Mouse (Mus musculus) embryonic facial prominence, embryonic 14.5 days (tissue): ENCODE data around the gene Itgad. TPM values are rescaled to one million over a fixed set of nuclear protein-coding genes. Genes with fewer than 3 reads are reported as not detected.

Experiments
- ATAC-seq: fragments of 200-750 bp; cut with Nextera tagmentation; 2 replicates; pipeline ENCODE4 v1.8.0; 2017; ENCODE audit warnings: low read depth, moderate number of reproducible peaks, moderate TSS enrichment
- DNase-seq: peaks from one replicate; pipeline ENCODE4 v3.0.0-alpha.2; 2015; ENCODE audit warnings: low spot score
- H3K27ac ChIP-seq: fragments of 300-500 bp; sonication (generic); replicated peaks from 2 replicates; pipeline ENCODE4 v1.5.1; 2014; ENCODE audit warnings: low read depth, mild to moderate bottlenecking, low read length, moderate library complexity
- H3K27me3 ChIP-seq: fragments of 300-500 bp; sonication (generic); replicated peaks from 2 replicates; pipeline ENCODE4 v1.6.1; 2014; ENCODE audit warnings: low read length; ENCODE audit not compliant: control insufficient read depth, insufficient read depth
- H3K36me3 ChIP-seq: fragments of 300-500 bp; sonication (generic); 2 replicates; pipeline ENCODE4 v1.6.1; 2014; ENCODE audit warnings: low read length, mixed read lengths; ENCODE audit not compliant: control insufficient read depth, insufficient read depth
- H3K4me1 ChIP-seq: fragments of 300-500 bp; sonication (generic); 2 replicates; pipeline ENCODE4 v1.6.1; 2014; ENCODE audit warnings: antibody characterized with exemption, low read length; ENCODE audit not compliant: control insufficient read depth, insufficient read depth
- H3K4me2 ChIP-seq: fragments of 300-500 bp; sonication (generic); 2 replicates; pipeline ENCODE4 v1.6.1; 2014; ENCODE audit warnings: low read depth, mild to moderate bottlenecking, low read length, moderate library complexity, mixed read lengths
- H3K4me3 ChIP-seq: fragments of 300-500 bp; sonication (generic); 2 replicates; pipeline ENCODE4 v1.5.1; 2014; ENCODE audit warnings: low read depth, mild to moderate bottlenecking, low read length
- H3K9ac ChIP-seq: fragments of 300-500 bp; sonication (generic); 2 replicates; pipeline ENCODE4 v1.6.1; 2014; ENCODE audit warnings: low read depth, mild to moderate bottlenecking, low read length, moderate library complexity, mixed read lengths
- H3K9me3 ChIP-seq: fragments of 300-500 bp; sonication (generic); 2 replicates; pipeline ENCODE4 v1.6.1; 2016; ENCODE audit warnings: low read length; ENCODE audit not compliant: control insufficient read depth
- WGBS: fragments of 180-500 bp; shearing (Covaris S2); extraction: QIAGEN DNeasy Blood & Tissue Kit; methylation state at CpG from one replicate; pipeline ENCODE4 v1.1.7; 2014; 5-methylcytosine and 5-hydroxymethylcytosine counted together
- polyA plus RNA-seq: library from polyadenylated mRNA; unstranded; fragments of >200 nt; fragmentation: Nextera tagmentation; extraction: Ambion mirVana; gene quantifications from 2 replicates; pipeline ENCODE4 v1.2.1, GENCODE M21; 2014

Itgad gene
- not detected in 2 replicates for polyA plus RNA-seq

GRCm38 (mm10) chr7:128154076-128154475, at the start of gene Itgad:
Itgad (plus strand) TSS chr7:128154376.
- H3K4me1 ChIP-seq, result no peaks in the 10 kb centered on the region
- H3K27me3 ChIP-seq, result no peaks in the 10 kb centered on the region
- no peak for ATAC-seq

DNA sequence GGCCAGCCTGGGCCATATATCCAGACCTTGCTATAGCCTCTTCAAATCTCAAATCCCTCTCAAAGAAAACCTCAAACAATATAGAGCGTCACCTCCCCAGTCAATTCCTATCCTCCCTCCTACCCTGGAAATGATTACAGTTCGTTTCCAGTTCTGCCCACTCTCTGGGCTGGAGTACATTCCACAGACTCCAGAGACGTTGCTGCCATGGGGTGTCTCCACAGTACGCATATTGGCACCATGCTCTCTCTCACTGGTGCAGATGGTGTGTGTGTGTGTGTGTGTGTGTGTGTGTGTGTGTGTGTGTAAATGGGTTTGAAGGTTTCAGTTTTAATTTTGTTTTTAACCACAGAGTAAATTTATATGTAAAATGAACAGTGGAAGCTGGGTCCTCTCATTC, 48.9 kb upstream of the Itgad start:
- 47% methylated on average over 4 of the region's 4 CpGs for WGBS
- Histone ChIP-seq H3K27me3 (no peaks in the 10 kb centered on the region), H3K27ac (no peak overlapping the region), H3K4me1 (no peaks in the 10 kb centered on the region), H3K9me3 (no peaks in the 10 kb centered on the region), H3K4me3 (no peak overlapping the region), H3K36me3 (no peaks in the 10 kb centered on the region), H3K9ac (no peak overlapping the region), H3K4me2 (no peak overlapping the region)
- DNase-seq (peak; percentile 18), ATAC-seq (no peak)

More at GRCm38 (mm10) chr7:128154076-128154475, at the start of gene Itgad:
- H3K9ac ChIP-seq, result no peak within 1 kb of the TSS
- DNase-seq, result no peak
- H3K27ac ChIP-seq, result no peak within 1 kb of the TSS
- no peak within 1 kb of the TSS for H3K4me3 ChIP-seq
- H3K9me3 ChIP-seq, result no peaks in the 10 kb centered on the region
- 92% methylated on average over 21 of the region's 21 CpGs for WGBS
- H3K36me3 ChIP-seq, result no peaks in the 10 kb centered on the region
- no peak within 1 kb of the TSS for H3K4me2 ChIP-seq

GRCm38 (mm10) chr7:128107462-128107861, 46.7 kb upstream of the Itgad start:
- 87% methylated on average over 7 of the region's 7 CpGs for WGBS
- H3K27ac ChIP-seq, result no peak overlapping the region
- H3K4me3 ChIP-seq, result no peak overlapping the region
- no peaks in the 10 kb centered on the region for H3K27me3 ChIP-seq
- H3K4me2 ChIP-seq, result no peak overlapping the region
- H3K9ac ChIP-seq, result no peak overlapping the region
- no peak for ATAC-seq
- no peaks in the 10 kb centered on the region for H3K36me3 ChIP-seq
- no peaks in the 10 kb centered on the region for H3K9me3 ChIP-seq
- no peaks in the 10 kb centered on the region for H3K4me1 ChIP-seq
- no peak for DNase-seq

GRCm38 (mm10) chr7:128110314-128110713, 43.9 kb upstream of the Itgad start:
- H3K36me3 ChIP-seq, result no peaks in the 10 kb centered on the region
- no peaks in the 10 kb centered on the region for H3K27me3 ChIP-seq
- WGBS, result 68% methylated on average over 2 of the region's 2 CpGs
- no peak overlapping the region for H3K4me3 ChIP-seq
- DNase-seq (no peak), ATAC-seq (no peak)
- H3K9me3 ChIP-seq, result no peaks in the 10 kb centered on the region
- no peak overlapping the region for H3K4me2 ChIP-seq
- H3K4me1 ChIP-seq, result no peaks in the 10 kb centered on the region
- H3K9ac ChIP-seq, result no peak overlapping the region
- H3K27ac ChIP-seq, result no peak overlapping the region

GRCm38 (mm10) chr7:128112131-128112530, 42.0 kb upstream of the Itgad start:
- Histone ChIP-seq H3K9ac (no peak overlapping the region), H3K9me3 (no peaks in the 10 kb centered on the region), H3K4me3 (no peak overlapping the region), H3K4me2 (no peak overlapping the region), H3K4me1 (no peaks in the 10 kb centered on the region), H3K27me3 (no peaks in the 10 kb centered on the region), H3K27ac (no peak overlapping the region), H3K36me3 (no peaks in the 10 kb centered on the region)
- 88% methylated on average over 11 of the region's 11 CpGs for WGBS
- ATAC-seq, result no peak
- DNase-seq, result no peak

GRCm38 (mm10) chr7:128114371-128115105, 39.6 kb upstream of the Itgad start:
- no peak overlapping the region for H3K9ac ChIP-seq
- ATAC-seq (no peak), DNase-seq (no peak)
- H3K36me3 ChIP-seq, result no peaks in the 10 kb centered on the region
- no peak overlapping the region for H3K4me2 ChIP-seq
- no peaks in the 10 kb centered on the region for H3K27me3 ChIP-seq
- H3K4me3 ChIP-seq, result no peak overlapping the region
- WGBS, result 87% methylated on average over 11 of the region's 11 CpGs
- H3K9me3 ChIP-seq, result no peaks in the 10 kb centered on the region
- no peaks in the 10 kb centered on the region for H3K4me1 ChIP-seq
- no peak overlapping the region for H3K27ac ChIP-seq

DNA sequence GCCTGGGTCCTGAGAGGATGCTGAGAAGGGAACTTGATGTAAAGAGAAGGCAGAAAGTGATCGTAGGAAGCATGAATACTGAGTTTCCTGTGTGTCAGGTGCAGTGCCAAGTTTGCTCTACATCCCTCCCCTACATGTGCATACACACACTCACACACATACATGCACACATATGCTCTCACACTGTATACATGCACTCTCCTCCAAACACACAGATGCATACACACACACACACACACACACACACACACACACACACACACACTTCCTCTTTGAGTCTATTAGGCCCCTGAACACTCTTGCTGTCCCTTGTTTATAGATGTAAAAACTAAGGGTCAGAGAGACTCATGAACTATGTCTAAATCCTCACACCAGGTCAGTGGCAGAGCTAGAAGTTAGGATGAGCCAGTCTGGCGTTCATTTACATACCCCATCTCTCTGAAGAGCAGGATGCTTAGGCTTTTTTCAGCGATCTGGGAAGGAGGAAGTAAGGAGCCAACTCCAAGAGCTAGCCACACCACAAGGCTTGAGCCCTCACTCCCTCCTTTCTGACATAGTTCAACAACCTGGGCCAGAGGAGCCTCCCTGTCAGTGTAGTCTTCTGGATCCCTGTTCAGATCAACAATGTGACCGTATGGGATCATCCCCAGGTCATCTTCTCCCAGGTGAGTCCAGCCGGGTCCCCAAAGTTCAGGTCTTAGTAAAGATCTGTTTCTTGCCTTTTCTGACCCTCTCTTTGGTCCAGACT, 38.8 kb upstream of the Itgad start:
- H3K4me2 ChIP-seq, result no peak overlapping the region
- DNase-seq (no peak), ATAC-seq (no peak)
- H3K4me3 ChIP-seq, result no peak overlapping the region
- no peaks in the 10 kb centered on the region for H3K4me1 ChIP-seq
- H3K9me3 ChIP-seq, result no peaks in the 10 kb centered on the region
- no peak overlapping the region for H3K27ac ChIP-seq
- no peaks in the 10 kb centered on the region for H3K27me3 ChIP-seq
- H3K36me3 ChIP-seq, result no peaks in the 10 kb centered on the region
- H3K9ac ChIP-seq, result no peak overlapping the region
- WGBS, result 81% methylated on average over 5 of the region's 5 CpGs

DNA sequence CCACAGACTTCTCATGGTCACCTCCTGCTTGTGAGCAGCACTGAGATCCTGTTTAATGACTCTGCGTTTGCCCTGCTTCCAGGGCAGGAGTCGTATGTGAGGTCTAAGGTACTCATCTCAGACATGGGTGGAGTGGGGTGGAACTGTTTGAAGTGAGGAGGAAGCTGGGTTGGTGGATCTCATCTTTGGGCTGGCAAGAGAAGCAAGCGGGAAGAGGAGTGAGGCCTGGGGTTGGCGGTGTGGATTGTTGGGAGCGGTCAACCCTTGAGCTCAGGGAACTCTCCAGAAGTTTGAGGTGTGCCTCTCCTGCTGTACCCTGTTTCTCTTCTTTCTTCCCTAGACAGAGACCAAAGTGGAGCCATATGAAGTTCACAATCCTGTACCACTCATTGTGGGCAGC, 37.8 kb upstream of the Itgad start:
- Histone ChIP-seq H3K27me3 (no peaks in the 10 kb centered on the region), H3K4me1 (no peaks in the 10 kb centered on the region), H3K9ac (no peak overlapping the region), H3K9me3 (no peaks in the 10 kb centered on the region), H3K36me3 (no peaks in the 10 kb centered on the region), H3K4me2 (no peak overlapping the region), H3K27ac (no peak overlapping the region), H3K4me3 (no peak overlapping the region)
- ATAC-seq (no peak), DNase-seq (no peak)
- 95% methylated on average over 5 of the region's 5 CpGs for WGBS
